9 mouse cellular contexts compared by ENCODE assay signal in genomic region chr5:24364963-24365362, GRCm38 (mm10). TPM values are rescaled to one million over a fixed set of nuclear protein-coding genes. Genes with fewer than 3 reads are reported as not detected.
DNase-seq lines count a peak whose midpoint lies in the region; ATAC-seq lines count a peak whose summit lies in the region.
"Had no signal": no experiment of that assay in that cellular context is flagged by ENCODE, and none has a peak within 500 bp of the region (broad histone marks: within the 10 kb centered on the region; RNA-seq: fewer than 3 reads in every experiment).

No protein-coding gene starts in this region.

- no peaks in the 10 kb centered on the region for H3K4me1 ChIP-seq in hindbrain, embryonic 12.5 days
- no peaks in the 10 kb centered on the region for H3K4me1 ChIP-seq in hindbrain, embryonic 14.5 days (replicated peaks; ENCODE audit: control insufficient read depth, insufficient read depth, low read length)
- H3K4me1 ChIP-seq in neural tube, embryonic 12.5 days, result peaks cover 2% of the 10 kb centered on the region; the same call in 1 of the 2 replicates
- peaks cover 8% of the 10 kb centered on the region for H3K4me1 ChIP-seq in limb, embryonic 10.5 days
- H3K4me1 ChIP-seq: midbrain, embryonic 12.5 days had no signal

- no peak for DNase-seq in hindbrain, embryonic 14.5 days (ENCODE audit: low spot score)
- DNase-seq in neural tube, embryonic 10.5 days (ENCODE audit: extremely low spot score, low spot score), result no peak
- DNase-seq in limb, embryonic 10.5 days (ENCODE audit: low spot score), result no peak
- DNase-seq in right cerebral cortex, postnatal 10 days (ENCODE audit: low spot score in 2 of 2), result no peak
- DNase-seq in layer of hippocampus, adult 9-11 months, result no peak
- DNase-seq: right cerebral cortex, postnatal 25 days had no signal

- no peak overlapping the region for H3K27ac ChIP-seq in hindbrain, embryonic 12.5 days
- no peak overlapping the region for H3K27ac ChIP-seq in hindbrain, embryonic 14.5 days
- no peak overlapping the region for H3K27ac ChIP-seq in neural tube, embryonic 12.5 days
- H3K27ac ChIP-seq in limb, embryonic 10.5 days, result peak overlapping the region; percentile 10; the same call in 1 of the 2 replicates
- H3K27ac ChIP-seq: midbrain, embryonic 12.5 days had no signal

- H3K4me2 ChIP-seq in hindbrain, embryonic 12.5 days (replicated peaks), result no peak overlapping the region
- no peak overlapping the region for H3K4me2 ChIP-seq in hindbrain, embryonic 14.5 days (replicated peaks)
- H3K4me2 ChIP-seq in neural tube, embryonic 12.5 days (replicated peaks), result 0 out of 2 replicates have a peak overlapping the region, but pooled peaks have one; percentile 30
- H3K4me2 ChIP-seq: midbrain, embryonic 12.5 days had no signal

- no peak overlapping the region for H3K4me3 ChIP-seq in hindbrain, embryonic 12.5 days
- H3K4me3 ChIP-seq in hindbrain, embryonic 14.5 days (replicated peaks; ENCODE audit: low read length), result no peak overlapping the region
- H3K4me3 ChIP-seq in neural tube, embryonic 12.5 days, result no peak overlapping the region
- H3K4me3 ChIP-seq in limb, embryonic 10.5 days, result peak overlapping the region; percentile 18; the same call in 1 of the 2 replicates
- H3K4me3 ChIP-seq: midbrain, embryonic 12.5 days had no signal

- H3K9ac ChIP-seq in hindbrain, embryonic 12.5 days, result 0 out of 2 replicates have a peak overlapping the region, but pooled peaks have one; percentile 42
- H3K9ac ChIP-seq in hindbrain, embryonic 14.5 days, result no peak overlapping the region
- H3K9ac ChIP-seq in neural tube, embryonic 12.5 days, result no peak overlapping the region
- H3K9ac ChIP-seq: midbrain, embryonic 12.5 days had no signal

- no peak for ATAC-seq in hindbrain, embryonic 12.5 days (ENCODE audit: low FRiP score)
- ATAC-seq in hindbrain, embryonic 14.5 days (ENCODE audit: low FRiP score), result no peak
- ATAC-seq in neural tube, embryonic 12.5 days (ENCODE audit: low FRiP score, low read depth), result no peak

- H3K9me3 ChIP-seq in hindbrain, embryonic 12.5 days (replicated peaks), result no peaks in the 10 kb centered on the region
- no peaks in the 10 kb centered on the region for H3K9me3 ChIP-seq in hindbrain, embryonic 14.5 days (ENCODE audit: control insufficient read depth, low read length)
- no peaks in the 10 kb centered on the region for H3K9me3 ChIP-seq in neural tube, embryonic 12.5 days
- H3K9me3 ChIP-seq in limb, embryonic 10.5 days (replicated peaks), result no peaks in the 10 kb centered on the region
- H3K9me3 ChIP-seq: midbrain, embryonic 12.5 days had no signal

- H3K36me3 ChIP-seq in hindbrain, embryonic 12.5 days, result no peaks in the 10 kb centered on the region
- H3K36me3 ChIP-seq in hindbrain, embryonic 14.5 days (replicated peaks; ENCODE audit: control insufficient read depth, insufficient read depth), result no peaks in the 10 kb centered on the region
- H3K36me3 ChIP-seq in neural tube, embryonic 12.5 days, result no peaks in the 10 kb centered on the region
- H3K36me3 ChIP-seq in limb, embryonic 10.5 days, result no peaks in the 10 kb centered on the region
- H3K36me3 ChIP-seq: midbrain, embryonic 12.5 days had no signal

- WGBS in hindbrain, embryonic 12.5 days, result 89% methylated on average over 10 of the region's 10 CpGs
- 91% methylated on average over 10 of the region's 10 CpGs for WGBS in hindbrain, embryonic 14.5 days
- 87% methylated on average over 10 of the region's 10 CpGs for WGBS in neural tube, embryonic 12.5 days
- WGBS in limb, embryonic 10.5 days, result 87% methylated on average over 10 of the region's 10 CpGs

- H3K27me3 ChIP-seq in hindbrain, embryonic 12.5 days, result no peaks in the 10 kb centered on the region
- no peaks in the 10 kb centered on the region for H3K27me3 ChIP-seq in hindbrain, embryonic 14.5 days (ENCODE audit: control insufficient read depth, insufficient read depth, low read length)
- no peaks in the 10 kb centered on the region for H3K27me3 ChIP-seq in neural tube, embryonic 12.5 days (replicated peaks)
- H3K27me3 ChIP-seq in limb, embryonic 10.5 days (ENCODE audit: low read depth, poor library complexity, severe bottlenecking), result no peaks in the 10 kb centered on the region
- H3K27me3 ChIP-seq: midbrain, embryonic 12.5 days had no signal

RNA-seq across cellular contexts. Expression of gene Nos3, which starts 0.4 kb away (rescaled TPM):
- polyA plus RNA-seq in hindbrain, embryonic 12.5 days (2016; fragmentation: Nextera tagmentation; extraction: Ambion mirVana), result 8.8 and 9.0 TPM in 2 replicates
- polyA plus RNA-seq in hindbrain, embryonic 14.5 days (2014; fragmentation: Nextera tagmentation; extraction: Ambion mirVana), result 8.6 and 10.6 TPM in 2 replicates
- 9.2 and 9.4 TPM in 2 replicates for polyA plus RNA-seq in neural tube, embryonic 12.5 days (2016; fragmentation: Nextera tagmentation; extraction: Ambion mirVana)
- 8.4 and 8.9 TPM in 2 replicates for polyA plus RNA-seq in limb, embryonic 10.5 days (2016; fragmentation: Nextera tagmentation; extraction: Ambion mirVana)

RNA-seq across cellular contexts. Expression of gene Kcnh2, which starts 13.6 kb away (rescaled TPM):
- 14.6 and 17.4 TPM in 2 replicates for polyA plus RNA-seq in hindbrain, embryonic 12.5 days (2016; fragmentation: Nextera tagmentation; extraction: Ambion mirVana)
- 13.9 and 15.1 TPM in 2 replicates for polyA plus RNA-seq in hindbrain, embryonic 14.5 days (2014; fragmentation: Nextera tagmentation; extraction: Ambion mirVana)
- 15.1 and 18.6 TPM in 2 replicates for polyA plus RNA-seq in neural tube, embryonic 12.5 days (2016; fragmentation: Nextera tagmentation; extraction: Ambion mirVana)
- 15.0 and 19.3 TPM in 2 replicates for polyA plus RNA-seq in limb, embryonic 10.5 days (2016; fragmentation: Nextera tagmentation; extraction: Ambion mirVana)

RNA-seq across cellular contexts. Expression of gene Atg9b, which starts 27.0 kb away (rescaled TPM):
- 0.35 and 0.46 TPM in 2 replicates for polyA plus RNA-seq in hindbrain, embryonic 12.5 days (2016; fragmentation: Nextera tagmentation; extraction: Ambion mirVana)
- polyA plus RNA-seq in hindbrain, embryonic 14.5 days (2014; fragmentation: Nextera tagmentation; extraction: Ambion mirVana), result 1.6 and 2.4 TPM in 2 replicates
- 0.34 and 0.35 TPM in 2 replicates for polyA plus RNA-seq in neural tube, embryonic 12.5 days (2016; fragmentation: Nextera tagmentation; extraction: Ambion mirVana)
- 1.4 and 2.1 TPM in 2 replicates for polyA plus RNA-seq in limb, embryonic 10.5 days (2016; fragmentation: Nextera tagmentation; extraction: Ambion mirVana)

RNA-seq across cellular contexts. Expression of gene Abcb8, which starts 28.5 kb away (rescaled TPM):
- 38.7 and 43.5 TPM in 2 replicates for polyA plus RNA-seq in hindbrain, embryonic 12.5 days (2016; fragmentation: Nextera tagmentation; extraction: Ambion mirVana)
- 42.0 and 45.6 TPM in 2 replicates for polyA plus RNA-seq in hindbrain, embryonic 14.5 days (2014; fragmentation: Nextera tagmentation; extraction: Ambion mirVana)
- polyA plus RNA-seq in neural tube, embryonic 12.5 days (2016; fragmentation: Nextera tagmentation; extraction: Ambion mirVana), result 45.9 and 52.7 TPM in 2 replicates
- 56.6 and 56.7 TPM in 2 replicates for polyA plus RNA-seq in limb, embryonic 10.5 days (2016; fragmentation: Nextera tagmentation; extraction: Ambion mirVana)

RNA-seq across cellular contexts. Expression of gene Asic3, which starts 48.2 kb away (rescaled TPM):
- 1.0 and 1.2 TPM in 2 replicates for polyA plus RNA-seq in hindbrain, embryonic 12.5 days (2016; fragmentation: Nextera tagmentation; extraction: Ambion mirVana)
- 0.35 and 0.80 TPM in 2 replicates for polyA plus RNA-seq in hindbrain, embryonic 14.5 days (2014; fragmentation: Nextera tagmentation; extraction: Ambion mirVana)
- 1.0 and 1.4 TPM in 2 replicates for polyA plus RNA-seq in neural tube, embryonic 12.5 days (2016; fragmentation: Nextera tagmentation; extraction: Ambion mirVana)
- 0.13 and 0.30 TPM in 2 replicates for polyA plus RNA-seq in limb, embryonic 10.5 days (2016; fragmentation: Nextera tagmentation; extraction: Ambion mirVana)
